Mouse (Mus musculus): ENCODE data around the gene Ddb1.

Gene Ddb1

DNA sequence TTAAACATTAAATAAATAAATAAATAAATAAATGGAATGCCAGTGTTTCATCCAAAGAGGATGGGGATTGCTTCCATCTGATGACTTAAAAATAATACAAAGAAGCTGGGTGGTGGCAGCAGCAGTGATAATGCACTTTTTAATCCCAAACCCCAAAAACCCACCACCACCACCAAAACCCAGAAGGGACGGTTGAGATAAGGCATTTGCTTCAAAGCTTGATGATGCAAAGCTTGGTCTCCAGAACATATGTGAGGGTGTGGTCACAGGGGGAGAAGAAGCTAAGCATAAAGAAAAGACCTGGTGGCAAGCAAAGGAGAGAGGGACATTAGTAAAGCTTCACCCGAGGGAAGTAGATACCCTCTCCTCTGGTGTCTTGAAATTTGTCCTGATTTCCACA, 56.8 kb downstream of the Ddb1 start:
- no peak for DNase-seq (ENCODE audit: low spot score in 2 of 2)

DNA sequence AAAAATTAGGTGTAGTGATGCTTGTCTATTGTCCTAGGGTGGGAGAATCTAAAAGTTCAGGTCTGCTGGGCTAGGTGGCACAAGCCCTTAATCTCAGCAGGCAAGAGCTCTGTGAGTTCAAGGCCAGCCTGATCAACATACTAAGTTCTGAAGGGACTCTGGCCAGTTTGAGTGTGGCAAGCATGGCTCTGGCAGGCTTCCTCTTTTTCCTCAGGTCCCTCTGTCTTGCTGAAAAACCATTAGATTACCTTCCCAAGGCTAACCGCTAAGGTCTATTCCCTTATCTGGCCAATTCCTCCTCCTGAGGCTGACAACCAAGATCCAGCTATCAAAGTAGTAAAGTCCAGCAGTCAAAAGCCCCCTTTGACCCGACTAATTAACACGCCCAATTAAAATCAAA, 57.5 kb downstream of the Ddb1 start:
- DNase-seq (ENCODE audit: low spot score in 2 of 2) = no peak

DNA sequence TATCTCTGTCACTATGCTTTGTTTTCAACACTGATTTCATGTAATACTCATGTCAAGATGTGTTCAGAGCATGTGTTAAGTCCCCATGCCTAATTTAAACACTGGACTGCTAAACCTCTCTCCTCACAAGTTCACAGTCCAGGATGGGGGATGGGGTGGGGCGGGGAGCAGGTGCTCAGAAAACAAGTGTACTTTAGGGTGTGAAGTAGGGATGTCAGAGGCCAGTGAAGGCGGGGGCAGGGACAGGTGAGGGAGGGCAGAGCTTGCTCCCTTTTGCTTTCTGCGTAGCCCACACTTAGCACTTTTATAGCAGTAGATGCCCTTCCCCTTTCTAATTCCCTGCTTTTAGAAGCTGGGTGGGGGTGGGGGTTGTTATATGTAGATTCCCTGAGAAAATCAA, 60.0 kb downstream of the Ddb1 start:
- no peak for DNase-seq (ENCODE audit: low spot score in 2 of 2)

DNA sequence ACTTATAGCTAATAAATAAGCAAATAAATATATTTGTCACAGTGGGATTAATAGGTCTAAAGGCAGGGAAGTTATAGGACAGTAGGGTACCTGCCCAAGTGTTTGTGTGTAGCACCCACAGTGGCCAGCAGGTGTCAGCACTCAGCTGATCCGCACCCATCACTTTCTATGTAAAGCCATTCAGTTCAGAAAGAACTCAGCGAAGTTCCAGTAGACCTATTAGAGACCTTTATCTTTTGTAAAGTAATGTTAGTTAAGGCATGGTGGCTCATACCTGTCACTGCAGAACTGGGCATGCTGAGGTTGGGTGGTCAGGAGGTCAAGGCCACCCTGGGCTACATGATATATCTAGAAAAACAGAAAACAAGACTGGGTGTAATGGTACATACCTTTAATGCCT, 60.4 kb downstream of the Ddb1 start:
- peak; percentile 55 to 73 for DNase-seq (ENCODE audit: low spot score in 2 of 2)

DNA sequence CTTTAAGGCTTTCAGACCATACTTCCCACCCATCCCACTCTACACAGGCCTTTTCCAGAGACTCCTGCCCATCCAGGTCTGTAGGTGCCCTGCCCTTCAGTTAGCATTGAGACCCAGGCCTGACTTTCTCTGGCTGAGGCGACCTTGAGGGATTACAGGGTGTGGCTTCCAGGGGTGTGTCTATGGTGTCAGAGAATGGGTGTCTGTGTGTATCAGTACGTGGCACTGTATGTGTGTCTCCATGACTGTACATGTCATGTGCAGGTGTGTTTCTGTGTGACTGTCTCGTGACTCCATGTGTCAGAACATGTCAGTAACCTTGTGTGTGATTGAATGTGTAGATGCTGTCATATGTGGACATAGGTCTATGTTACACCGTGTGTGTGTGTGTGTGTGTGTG, 66.2 kb downstream of the Ddb1 start:
- no peak for DNase-seq (ENCODE audit: low spot score in 2 of 2)

DNA sequence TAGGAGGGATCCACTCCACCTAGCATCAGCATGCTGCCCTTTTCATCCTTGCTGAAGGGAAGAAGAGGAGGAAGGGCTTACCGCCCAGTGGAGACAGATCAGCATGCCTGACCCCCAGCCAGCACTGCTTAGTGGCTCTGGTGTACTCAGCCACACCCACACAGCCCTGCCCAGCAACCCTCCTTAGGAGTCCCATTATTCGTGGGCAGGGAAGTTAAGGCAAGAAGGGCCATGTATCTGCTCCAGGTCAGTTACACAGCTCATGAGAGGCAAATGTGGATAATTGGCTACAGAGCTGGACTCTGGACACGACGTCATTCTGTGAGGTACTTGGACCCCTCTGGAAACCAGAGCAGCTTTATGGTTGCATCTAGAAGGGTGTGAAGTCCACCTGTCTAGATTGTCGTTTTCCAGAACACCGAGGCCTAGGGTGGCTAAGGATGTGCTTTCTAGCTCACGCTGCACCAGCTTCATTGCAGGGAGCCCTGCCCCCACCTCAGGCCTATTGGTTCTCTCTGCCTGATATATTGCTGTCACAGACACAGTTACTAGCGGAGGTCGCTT, 66.8 kb downstream of the Ddb1 start:
- DNase-seq (ENCODE audit: low spot score in 2 of 2) = no peak

DNA sequence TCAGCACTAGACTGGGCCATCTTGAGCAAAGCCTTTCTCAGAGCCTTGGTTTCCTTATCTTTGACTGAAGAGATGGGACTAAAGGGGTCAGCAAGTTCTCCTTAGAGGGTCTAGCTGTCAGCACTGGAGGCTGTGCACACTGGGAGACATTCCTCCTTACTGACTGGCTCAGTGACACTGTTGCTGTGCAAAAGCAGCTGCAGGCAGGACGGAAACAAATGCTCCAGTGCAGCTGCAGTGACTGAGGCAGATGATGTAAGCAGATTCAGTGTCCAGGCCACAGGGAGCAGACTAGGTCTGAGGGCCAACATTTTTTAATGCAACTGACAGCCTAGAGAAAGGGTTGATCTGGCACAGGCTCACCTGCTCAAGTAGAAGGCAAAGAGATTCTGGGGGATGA, 68.1 kb downstream of the Ddb1 start:
- no peak for DNase-seq (ENCODE audit: low spot score in 2 of 2)

DNA sequence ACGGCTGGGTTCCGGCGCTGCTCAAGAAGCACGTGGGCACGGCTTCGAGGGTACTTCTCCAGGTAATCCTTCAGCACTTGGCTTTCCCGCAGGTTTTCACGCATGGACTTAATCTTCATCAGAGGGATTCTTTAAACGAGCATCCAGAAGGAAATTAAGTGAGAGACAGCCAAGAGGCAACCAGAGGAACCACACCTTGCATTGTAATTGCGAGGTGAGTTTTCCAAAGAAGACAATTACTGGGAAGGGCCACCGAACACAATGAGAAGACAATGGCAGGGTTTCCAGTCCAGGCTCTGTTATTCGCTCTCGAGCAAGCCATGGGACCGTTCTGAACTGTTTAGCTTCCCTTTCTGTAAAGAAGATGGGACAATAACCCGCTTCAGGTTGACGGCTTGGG, 71.5 kb downstream of the Ddb1 start:
- DNase-seq (ENCODE audit: low spot score in 2 of 2) = no peak

DNA sequence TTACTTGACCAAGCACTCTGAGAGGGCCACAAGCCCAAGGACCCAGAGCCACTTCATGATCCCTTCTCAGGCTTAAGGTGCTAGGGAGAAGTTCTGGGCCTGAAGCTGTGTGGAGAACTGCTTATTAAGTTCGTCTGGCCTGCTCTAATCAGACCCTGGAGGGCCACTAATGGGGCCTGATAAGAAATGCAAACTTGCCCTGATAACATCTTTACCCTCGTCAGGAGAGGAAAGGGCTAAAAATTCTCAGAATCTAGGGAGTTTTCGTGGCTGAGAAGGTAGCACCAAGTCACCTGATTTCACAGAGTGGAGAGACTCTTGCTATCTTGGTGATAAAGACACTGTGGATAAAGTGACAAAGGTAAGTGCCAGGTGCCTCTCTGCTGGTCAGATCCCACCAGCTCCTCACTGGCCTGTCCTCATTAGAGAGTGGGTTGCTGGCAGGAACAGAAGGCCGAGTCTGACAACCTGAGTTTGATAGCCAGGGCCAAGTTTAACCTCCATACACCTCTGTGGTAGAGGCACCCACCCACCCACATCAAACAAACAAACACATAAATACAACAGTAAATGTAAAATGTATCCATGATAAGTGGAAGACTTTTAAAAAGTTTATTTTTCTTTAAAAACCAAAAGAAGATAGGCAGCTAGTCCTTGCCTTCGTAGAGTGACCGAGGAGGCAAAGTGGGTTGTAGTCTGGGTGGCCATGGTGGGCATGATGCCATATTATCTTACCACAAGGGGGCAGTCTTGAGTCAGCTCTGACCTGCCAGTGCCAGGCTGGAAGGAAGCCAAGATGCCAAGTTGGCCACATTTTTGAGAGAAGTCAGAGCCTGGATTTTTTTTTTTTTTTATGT, 73.0 kb downstream of the Ddb1 start, which contains the start of gene Pga5:
Gene Pga5 (minus strand): TSS at position 157 of the 857 bp plus-strand sequence.
- peak; percentile 86 to 87 for DNase-seq (ENCODE audit: low spot score in 2 of 2)

DNA sequence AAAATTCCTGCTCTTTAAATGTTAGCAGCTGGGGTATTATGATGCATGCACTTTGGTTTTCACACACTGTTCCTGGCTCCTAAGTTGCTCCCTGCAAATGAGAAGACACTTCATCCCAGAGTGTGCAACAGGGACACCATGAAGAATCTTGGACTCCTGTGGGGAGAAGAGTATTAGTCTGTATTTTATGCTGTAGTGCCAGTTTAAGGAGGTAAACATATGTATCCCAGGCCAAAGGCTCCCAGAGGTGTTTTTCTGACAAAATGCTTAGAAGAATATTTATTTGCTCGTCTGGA, 73.6 kb downstream of the Ddb1 start:
- no peak for DNase-seq (ENCODE audit: low spot score in 2 of 2)
